ENCODE assay signal across 8 mouse cellular contexts in the genomic region with DNA sequence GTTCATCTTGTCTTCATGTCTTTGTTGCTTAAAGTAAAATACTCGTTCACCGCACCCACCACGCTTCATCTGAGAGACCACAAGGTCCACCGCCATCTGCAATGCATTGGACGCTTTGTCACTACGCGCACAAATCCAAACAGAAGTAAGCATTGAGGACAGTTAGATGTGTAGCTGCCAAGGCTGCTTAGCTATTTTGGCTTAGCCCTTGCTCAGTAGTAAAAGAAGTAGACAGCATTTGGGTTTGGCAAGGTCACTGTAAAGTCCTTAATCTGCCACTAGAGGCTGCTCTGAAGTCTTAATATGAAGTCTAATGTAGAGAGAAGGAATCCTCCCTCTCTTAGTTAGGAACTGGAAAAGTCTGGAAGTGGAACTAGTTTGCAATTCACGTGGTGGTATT. TPM values are rescaled to one million over a fixed set of nuclear protein-coding genes. Genes with fewer than 3 reads are reported as not detected.
DNase-seq lines count a peak whose midpoint lies in the region; ATAC-seq and TF ChIP-seq lines count a peak whose summit lies in the region.
"Had no signal": no experiment of that assay in that cellular context is flagged by ENCODE, and none has a peak within 500 bp of the region (broad histone marks: within the 10 kb centered on the region; RNA-seq: fewer than 3 reads in every experiment).

No protein-coding gene starts in this region.

- TF ChIP-seq RAD21 in MEL (IDR thresholded peaks at IDR 0.05; ENCODE audit: low read depth, low read length), result no peak

- peak overlapping the region; percentile 33; the same call in 1 of the 2 replicates for H3K4me2 ChIP-seq in forebrain, postnatal 0 days (ENCODE audit: low read depth)
- peak overlapping the region; percentile 43 for H3K4me2 ChIP-seq in intestine, embryonic 16.5 days (ENCODE audit: low read depth, low read length)

- no peak for TF ChIP-seq POLR2A in MEL (IDR thresholded peaks at IDR 0.05; ENCODE audit: control insufficient read depth in 1 of 2, insufficient read depth in 1 of 2, low read depth in 1 of 2, low read length in 2 of 2, poor library complexity in 1 of 2)

- H3K9ac ChIP-seq in MEL (ENCODE audit: control insufficient read depth, low read depth, low read length, poor library complexity, severe bottlenecking), result no peak overlapping the region
- no peak overlapping the region for H3K9ac ChIP-seq in forebrain, postnatal 0 days
- H3K9ac ChIP-seq in intestine, embryonic 16.5 days (ENCODE audit: low read depth, low read length), result no peak overlapping the region
- H3K9ac ChIP-seq: liver, embryonic 15.5 days had no signal

- TF ChIP-seq EP300 in MEL (IDR thresholded peaks at IDR 0.05; ENCODE audit: low read depth in 1 of 2, low read length in 2 of 2), result no peak

- DNase-seq in 3T3-L1 (ENCODE audit: low read depth, low spot score) (peak; percentile 27), MEL (ENCODE audit: low read depth, low spot score) (peak; percentile 2)
- peak; percentile 18 for DNase-seq in forebrain, postnatal 0 days
- DNase-seq in midbrain, embryonic 10.5 days (ENCODE audit: low spot score), result no peak
- DNase-seq in left cerebral cortex, adult 8-10 months (ENCODE audit: low spot score in 2 of 2), result no peak
- DNase-seq in thymus, postnatal 14 days, result no peak

- no peaks in the 10 kb centered on the region for H3K36me3 ChIP-seq in MEL (ENCODE audit: control insufficient read depth in 1 of 2, insufficient read depth in 2 of 2, low read length in 2 of 2)
- H3K36me3 ChIP-seq in forebrain, postnatal 0 days (ENCODE audit: insufficient read depth), result no peaks in the 10 kb centered on the region
- no peaks in the 10 kb centered on the region for H3K36me3 ChIP-seq in intestine, embryonic 16.5 days (ENCODE audit: control insufficient read depth, insufficient read depth, low read length)
- H3K36me3 ChIP-seq in midbrain, embryonic 10.5 days, result no peaks in the 10 kb centered on the region
- H3K36me3 ChIP-seq: liver, embryonic 15.5 days had no signal

- H3K27ac ChIP-seq in MEL (ENCODE audit: control insufficient read depth, low read depth, low read length), result no peak overlapping the region
- H3K27ac ChIP-seq in forebrain, postnatal 0 days (ENCODE audit: low read depth, low read length), result no peak overlapping the region
- H3K27ac ChIP-seq in intestine, embryonic 16.5 days (ENCODE audit: low read length), result no peak overlapping the region
- no peak overlapping the region for H3K27ac ChIP-seq in midbrain, embryonic 10.5 days (replicated peaks)
- H3K27ac ChIP-seq: liver, embryonic 15.5 days had no signal

- H3K9me3 ChIP-seq in MEL (replicated peaks; ENCODE audit: insufficient read depth, low read length), result no peaks in the 10 kb centered on the region
- no peaks in the 10 kb centered on the region for H3K9me3 ChIP-seq in forebrain, postnatal 0 days (ENCODE audit: low read length)
- no peaks in the 10 kb centered on the region for H3K9me3 ChIP-seq in intestine, embryonic 16.5 days (ENCODE audit: control insufficient read depth, low read length)
- no peaks in the 10 kb centered on the region for H3K9me3 ChIP-seq in midbrain, embryonic 10.5 days (replicated peaks)
- H3K9me3 ChIP-seq: liver, embryonic 15.5 days had no signal

- no peaks in the 10 kb centered on the region for H3K4me1 ChIP-seq in MEL (ENCODE audit: control insufficient read depth in 1 of 2, insufficient read depth in 2 of 2, low read length in 2 of 2)
- no peaks in the 10 kb centered on the region for H3K4me1 ChIP-seq in forebrain, postnatal 0 days (ENCODE audit: insufficient read depth)
- no peaks in the 10 kb centered on the region for H3K4me1 ChIP-seq in intestine, embryonic 16.5 days (ENCODE audit: control insufficient read depth, insufficient read depth, low read length)
- no peaks in the 10 kb centered on the region for H3K4me1 ChIP-seq in midbrain, embryonic 10.5 days
- H3K4me1 ChIP-seq: liver, embryonic 15.5 days had no signal

- no peak overlapping the region for H3K4me3 ChIP-seq in MEL (ENCODE audit: control insufficient read depth in 1 of 2, insufficient read depth in 1 of 2, low read depth in 2 of 2, low read length in 2 of 2)
- H3K4me3 ChIP-seq in forebrain, postnatal 0 days (ENCODE audit: low read depth, low read length), result no peak overlapping the region
- peak overlapping the region; percentile 32; the same call in 1 of the 2 replicates for H3K4me3 ChIP-seq in intestine, embryonic 16.5 days (ENCODE audit: low read length)
- H3K4me3 ChIP-seq in midbrain, embryonic 10.5 days, result peak overlapping the region; percentile 42
- H3K4me3 ChIP-seq: liver, embryonic 15.5 days had no signal

- peak; percentile 47; the same call in 1 of the 2 replicates for ATAC-seq in forebrain, postnatal 0 days
- ATAC-seq in intestine, embryonic 16.5 days, result 0 out of 2 replicates have a peak, but pooled peaks have one; percentile 52

- no peak for TF ChIP-seq CTCF in MEL (IDR thresholded peaks at IDR 0.05 in 2 of 3, conservative IDR thresholded peaks at IDR 0.05 in 1 of 3; ENCODE audit: control insufficient read depth in 1 of 3, insufficient read depth in 1 of 3, low read depth in 2 of 3, low read length in 3 of 3, poor library complexity in 1 of 3, severe bottlenecking in 1 of 3)
- TF ChIP-seq CTCF in forebrain, postnatal 0 days (IDR thresholded peaks at IDR 0.05; ENCODE audit: low read depth), result peak; percentile 48

- no peaks in the 10 kb centered on the region for H3K27me3 ChIP-seq in MEL (ENCODE audit: control insufficient read depth in 1 of 2, insufficient read depth in 2 of 2, low read length in 2 of 2)
- H3K27me3 ChIP-seq in forebrain, postnatal 0 days (ENCODE audit: insufficient read depth, low read length), result no peaks in the 10 kb centered on the region
- H3K27me3 ChIP-seq in intestine, embryonic 16.5 days (replicated peaks; ENCODE audit: control insufficient read depth, insufficient read depth, low read length), result no peaks in the 10 kb centered on the region
- H3K27me3 ChIP-seq in midbrain, embryonic 10.5 days (ENCODE audit: low read depth, poor library complexity, severe bottlenecking), result no peaks in the 10 kb centered on the region

- H3K79me2 ChIP-seq in MEL (ENCODE audit: control insufficient read depth, insufficient read depth, low read length, poor library complexity), result no peaks in the 10 kb centered on the region

- WGBS in forebrain, postnatal 0 days, result 71% methylated on average over 8 of the region's 8 CpGs
- WGBS in intestine, embryonic 16.5 days, result 58% methylated on average over 8 of the region's 8 CpGs
- 65% methylated on average over 8 of the region's 8 CpGs for WGBS in midbrain, embryonic 10.5 days

TF ChIP-seq in MEL, 35 proteins besides CTCF, POLR2A, EP300 and RAD21:
- no peak for TF ChIP-seq TBP (IDR thresholded peaks at IDR 0.05; ENCODE audit: low read depth, low read length)
- TF ChIP-seq UBTF (IDR thresholded peaks at IDR 0.05; ENCODE audit: borderline replicate concordance, insufficient read depth, low read depth, low read length), result no peak
- TF ChIP-seq JUND (IDR thresholded peaks at IDR 0.05; ENCODE audit: low read depth, low read length), result no peak
- TF ChIP-seq USF2 (IDR thresholded peaks at IDR 0.05; ENCODE audit: borderline replicate concordance in 1 of 2, insufficient read depth in 1 of 2, low read depth in 1 of 2, low read length in 2 of 2), result no peak
- TF ChIP-seq GATA1 (IDR thresholded peaks at IDR 0.05; ENCODE audit: low read depth, low read length), result no peak
- TF ChIP-seq ELF1 (IDR thresholded peaks at IDR 0.05; ENCODE audit: low read depth, low read length), result no peak
- TF ChIP-seq MXI1 (IDR thresholded peaks at IDR 0.05; ENCODE audit: low read depth, low read length), result no peak
- TF ChIP-seq SMC3 (IDR thresholded peaks at IDR 0.05; ENCODE audit: low read depth, low read length), result no peak
- no peak for TF ChIP-seq ZNF384 (IDR thresholded peaks at IDR 0.05; ENCODE audit: low read depth, low read length)
- TF ChIP-seq SIN3A (IDR thresholded peaks at IDR 0.05; ENCODE audit: low read length), result no peak

RNA-seq across cellular contexts. Expression of a gene that starts 57.1 kb away (rescaled TPM):
- not detected in 2 replicates for total RNA-seq in MEL (2012; rRNA removed)
- not detected for polyA plus RNA-seq in MEL (2012; ENCODE audit: insufficient read depth in 1 of 2, insufficient read length in 2 of 2, low read depth in 1 of 2, low replicate concordance in 2 of 2, missing spikeins in 1 of 2)
- total RNA-seq in forebrain, postnatal 0 days (2014; rRNA removed), result 2.1 and 10.5 TPM in 2 replicates
- polyA plus RNA-seq in forebrain, postnatal 0 days (2015; fragmentation: Nextera tagmentation; extraction: Ambion mirVana), result 2.5 and 7.2 TPM in 2 replicates
- polyA plus RNA-seq in intestine, embryonic 16.5 days (2015; fragmentation: Nextera tagmentation; extraction: Ambion mirVana), result 28.1 and 29.0 TPM in 2 replicates
- polyA plus RNA-seq in midbrain, embryonic 10.5 days (2016; fragmentation: Nextera tagmentation; extraction: Ambion mirVana), result 27.8 and 47.0 TPM in 2 replicates
- total RNA-seq in left cerebral cortex, adult 8-10 months (2022), result not detected

Comparison
In these comparisons a context has a peak if more than half of its experiments do, and no peak if none do; other contexts are left out.
1. DNase-seq: peak in 3T3-L1 (single experiment), MEL (single experiment) and forebrain, postnatal 0 days (single experiment); none in midbrain, embryonic 10.5 days (single experiment), left cerebral cortex, adult 8-10 months (0 of 2) and thymus, postnatal 14 days (single experiment).
2. H3K4me3 ChIP-seq: peak in intestine, embryonic 16.5 days (single experiment) and midbrain, embryonic 10.5 days (single experiment); none in MEL (0 of 2) and forebrain, postnatal 0 days (single experiment).